Mouse (Mus musculus) limb, embryonic 10.5 days (tissue): ENCODE data around the gene Nop2. TPM values are rescaled to one million over a fixed set of nuclear protein-coding genes. Genes with fewer than 3 reads are reported as not detected.

Source experiments
- DNase-seq: peaks from one replicate; pipeline ENCODE4 v3.0.0-alpha.2; 2017; ENCODE audit warnings: low spot score
- H3K27ac ChIP-seq: fragments of 300-500 bp; sonication (generic); 2 replicates; pipeline ENCODE4 v1.5.1; 2016; ENCODE audit warnings: mild to moderate bottlenecking
- H3K27me3 ChIP-seq: fragments of 300-500 bp; sonication (generic); 2 replicates; pipeline ENCODE4 v1.6.1; 2016; ENCODE audit warnings: low read depth, mild to moderate bottlenecking; ENCODE audit not compliant: poor library complexity, severe bottlenecking
- H3K36me3 ChIP-seq: fragments of 300-500 bp; sonication (generic); 2 replicates; pipeline ENCODE4 v1.6.1; 2016; ENCODE audit warnings: mild to moderate bottlenecking, moderate library complexity
- H3K4me1 ChIP-seq: fragments of 300-500 bp; sonication (generic); 2 replicates; pipeline ENCODE4 v1.6.1; 2016
- H3K4me3 ChIP-seq: fragments of 300-500 bp; sonication (generic); 2 replicates; pipeline ENCODE4 v1.5.1; 2016; ENCODE audit warnings: mild to moderate bottlenecking, moderate library complexity
- H3K9me3 ChIP-seq: fragments of 300-500 bp; sonication (generic); replicated peaks from 2 replicates; pipeline ENCODE4 v1.6.1; 2016; ENCODE audit warnings: mild to moderate bottlenecking
- WGBS: fragments of 180-500 bp; shearing (Covaris S2); methylation state at CpG from one replicate; pipeline ENCODE4 v1.1.7; 2016; 5-methylcytosine and 5-hydroxymethylcytosine counted together
- microRNA-seq: library from miRNA; unstranded; fragments of <30 nt; microRNA quantifications from one replicate; pipeline ENCODE4, GENCODE M21; 2017
- polyA plus RNA-seq: library from polyadenylated mRNA; unstranded; fragments of >200 nt; fragmentation: Nextera tagmentation; extraction: Ambion mirVana; gene quantifications from 2 replicates; pipeline ENCODE4 v1.2.1, GENCODE M21; 2016

The Nop2 gene
- polyA plus RNA-seq, 1 experiment from 2014 or later: 94.6 TPM

DNA sequence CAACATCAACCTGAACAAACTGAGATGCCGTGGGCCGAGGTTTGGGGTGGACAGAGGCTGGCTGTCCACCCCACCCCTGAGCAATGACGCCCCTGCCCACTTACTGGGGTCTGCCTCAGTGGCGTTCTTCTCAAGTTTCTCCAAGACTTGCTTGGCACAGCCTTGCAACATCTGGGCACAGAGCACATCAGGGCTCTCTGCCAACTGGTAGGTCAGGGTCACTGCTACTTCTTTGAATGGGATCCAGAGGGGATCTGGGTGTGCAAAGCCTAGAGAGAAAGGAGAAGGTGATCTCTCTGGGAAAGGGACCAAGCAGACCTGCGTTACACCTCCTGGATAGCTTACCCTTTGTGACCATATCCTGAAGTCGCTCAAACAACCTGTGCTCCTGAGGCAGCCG lies 41.5 kb downstream of the Nop2 start:
- WGBS: 94% methylated on average over 7 of the region's 7 CpGs

DNA sequence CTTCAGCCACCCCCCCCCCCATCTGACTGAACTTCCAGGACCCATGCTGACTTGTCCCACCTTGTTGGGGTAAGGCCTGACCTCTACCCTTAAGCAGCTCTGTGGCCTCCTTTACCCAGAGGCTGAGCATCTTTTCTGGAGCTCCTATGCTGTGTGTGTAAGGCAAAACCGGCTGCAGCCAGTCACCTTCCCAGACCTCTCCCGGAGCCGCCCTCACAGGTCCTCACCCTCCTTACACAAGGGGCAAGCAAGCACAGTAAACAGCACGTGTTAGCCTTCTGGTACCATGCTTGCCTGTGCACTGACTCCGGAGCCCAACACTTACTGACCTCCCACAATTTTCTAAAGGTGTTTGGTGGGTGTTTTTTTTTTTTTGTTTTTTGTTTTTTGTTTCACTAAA lies 43.8 kb downstream of the Nop2 start:
- DNase-seq: no peak

More for the DNA sequence above, 41.5 kb downstream of the Nop2 start:
- Histone ChIP-seq H3K4me3 (no peak overlapping the region), H3K27me3 (no peaks in the 10 kb centered on the region), H3K4me1 (no peaks in the 10 kb centered on the region), H3K27ac (no peak overlapping the region), H3K36me3 (peaks cover 100% of the 10 kb centered on the region), H3K9me3 (no peaks in the 10 kb centered on the region)
- DNase-seq: no peak

DNA sequence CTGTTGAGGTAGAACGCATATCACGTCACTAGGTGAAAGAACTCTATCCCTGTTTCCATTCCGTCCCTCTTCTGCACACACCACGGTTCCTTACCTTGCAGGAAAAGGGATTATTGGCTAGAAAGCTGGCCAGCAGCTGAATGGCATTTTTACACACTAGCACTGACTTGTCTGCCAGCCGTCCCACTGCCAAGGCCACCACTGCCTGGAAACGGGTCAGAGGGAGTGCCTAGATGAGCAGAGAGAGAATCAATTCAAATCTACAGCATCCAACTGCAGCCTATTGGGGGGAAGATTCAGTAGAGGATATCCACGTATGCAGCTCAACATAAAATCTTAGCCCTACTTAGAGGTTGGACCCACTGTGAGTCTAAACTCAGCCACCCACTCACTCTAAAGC lies 47.9 kb downstream of the Nop2 start:
- H3K27ac ChIP-seq: no peak overlapping the region
- no peaks in the 10 kb centered on the region for H3K9me3 ChIP-seq
- H3K4me1 ChIP-seq: no peaks in the 10 kb centered on the region
- no peak overlapping the region for H3K4me3 ChIP-seq
- H3K36me3 ChIP-seq: peaks cover 99% of the 10 kb centered on the region
- H3K27me3 ChIP-seq: no peaks in the 10 kb centered on the region
- no peak for DNase-seq
- WGBS: 91% methylated on average over 7 of the region's 7 CpGs

More for the DNA sequence above, 43.8 kb downstream of the Nop2 start:
- 86% methylated on average over 5 of the region's 5 CpGs for WGBS
- Histone ChIP-seq H3K9me3 (no peaks in the 10 kb centered on the region), H3K36me3 (peaks cover 99% of the 10 kb centered on the region), H3K4me1 (no peaks in the 10 kb centered on the region), H3K27me3 (no peaks in the 10 kb centered on the region), H3K4me3 (no peak overlapping the region), H3K27ac (no peak overlapping the region)

DNA sequence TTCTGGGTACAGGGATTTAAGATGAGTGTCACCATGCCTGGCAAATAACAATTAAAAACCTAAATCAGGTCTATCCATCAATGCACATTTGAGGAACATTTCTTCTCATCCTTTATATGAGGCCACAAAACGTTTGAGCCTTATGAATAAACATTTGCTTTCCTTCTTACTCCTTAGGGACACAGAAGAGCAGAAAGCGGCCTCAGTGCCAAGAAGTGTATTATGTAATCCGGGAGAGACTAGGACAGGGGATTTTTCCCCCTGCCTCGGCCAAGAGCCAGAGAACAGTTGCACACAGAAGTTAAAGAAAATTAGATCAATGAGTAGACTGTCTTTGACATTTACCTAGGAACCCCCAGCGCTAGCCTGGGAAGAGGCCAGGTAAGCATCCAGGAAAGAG lies 50.4 kb downstream of the Nop2 start:
- WGBS: 94% methylated on average over 5 of the region's 5 CpGs
- Histone ChIP-seq H3K27ac (no peak overlapping the region), H3K9me3 (no peaks in the 10 kb centered on the region), H3K4me1 (no peaks in the 10 kb centered on the region), H3K36me3 (peaks cover 99% of the 10 kb centered on the region), H3K4me3 (no peak overlapping the region), H3K27me3 (no peaks in the 10 kb centered on the region)
- DNase-seq: no peak

DNA sequence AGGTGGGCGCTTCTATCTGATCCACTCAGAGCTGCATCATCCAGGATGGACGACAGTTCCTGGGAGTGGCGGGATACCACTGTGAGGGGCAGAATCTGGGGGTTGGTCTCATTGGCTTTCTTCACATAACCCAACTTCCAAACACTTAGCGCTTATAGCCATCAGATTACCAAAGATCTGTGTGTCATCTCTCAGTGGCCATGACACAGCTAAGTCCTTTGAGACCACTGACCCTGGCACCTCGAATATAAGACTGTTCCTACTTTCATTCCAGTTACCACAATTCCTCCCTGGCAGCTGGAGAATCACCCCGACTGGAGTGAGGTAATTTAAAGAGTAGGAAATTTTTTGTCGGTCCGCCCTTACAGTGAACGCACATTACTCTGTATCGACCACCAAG lies 54.5 kb downstream of the Nop2 start:
- DNase-seq: no peak
- Histone ChIP-seq H3K27ac (no peak overlapping the region), H3K36me3 (peaks cover 89% of the 10 kb centered on the region), H3K27me3 (no peaks in the 10 kb centered on the region), H3K4me3 (no peak overlapping the region), H3K9me3 (no peaks in the 10 kb centered on the region), H3K4me1 (peaks cover 9% of the 10 kb centered on the region)
- WGBS: 95% methylated on average over 10 of the region's 10 CpGs

DNA sequence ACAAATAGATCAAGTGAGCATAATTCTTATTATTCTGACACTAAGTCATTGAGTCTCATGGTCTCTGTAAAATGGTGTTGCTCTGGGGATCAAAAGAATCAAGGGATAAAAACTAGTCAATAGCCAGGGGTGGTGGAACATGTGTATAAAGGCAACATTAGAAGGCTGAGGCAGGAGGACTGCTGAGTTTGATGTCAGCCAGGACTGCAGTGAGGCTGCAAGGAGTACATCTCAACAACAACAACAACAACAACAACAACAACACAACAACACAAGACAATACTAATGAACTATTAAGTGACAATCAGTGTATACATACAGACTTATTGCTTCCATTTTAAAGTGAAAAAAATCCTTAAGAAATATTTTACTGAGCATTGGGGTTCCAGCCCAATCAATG lies 59.1 kb downstream of the Nop2 start:
- Histone ChIP-seq H3K4me3 (peak overlapping the region; percentile 82), H3K4me1 (peaks cover 21% of the 10 kb centered on the region), H3K27me3 (no peaks in the 10 kb centered on the region), H3K27ac (peak overlapping the region; percentile 99), H3K36me3 (peaks cover 69% of the 10 kb centered on the region), H3K9me3 (no peaks in the 10 kb centered on the region)
- DNase-seq: no peak

DNA sequence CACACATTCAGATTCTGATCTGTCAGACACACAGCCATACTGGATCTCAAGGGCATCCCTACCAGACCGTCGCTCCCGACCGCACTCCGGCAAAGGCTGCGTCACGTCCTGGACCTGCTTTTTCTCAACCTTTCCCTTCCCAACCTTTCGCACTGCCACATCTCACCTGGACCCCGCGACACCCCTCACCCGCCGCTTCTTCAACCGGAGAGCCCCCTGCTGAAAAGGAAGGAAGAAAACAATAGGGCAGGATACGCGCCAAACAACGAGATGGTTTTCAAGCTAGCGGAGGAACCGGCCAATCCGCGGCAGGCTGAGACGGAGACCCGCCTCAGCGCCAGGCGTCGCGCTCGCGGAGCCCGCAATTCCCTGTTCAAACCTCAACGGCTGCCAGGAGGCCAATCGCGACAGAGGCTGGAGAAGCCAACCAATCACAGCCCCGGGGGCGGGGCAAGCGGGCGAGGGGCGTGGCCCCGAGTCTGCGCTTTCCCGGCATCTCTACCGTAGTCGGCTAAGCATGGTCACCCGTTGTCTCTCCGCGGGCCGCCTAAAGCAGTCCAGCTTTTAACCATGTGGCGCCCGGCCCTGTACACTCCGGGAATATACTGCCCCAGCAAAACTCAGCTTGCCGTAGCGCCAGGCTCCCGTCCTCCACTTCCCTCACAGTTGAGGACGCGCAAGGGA lies 59.8 kb downstream of the Nop2 start, which contains the start of the genes Ncapd2 and Mrpl51:
Ncapd2 (minus strand) TSS at position 370 of the 684 bp plus-strand sequence.
Mrpl51 (plus strand) TSS at position 470 of the 684 bp plus-strand sequence.
- no peaks in the 10 kb centered on the region for H3K9me3 ChIP-seq
- DNase-seq: peak; percentile 99
- peaks cover 63% of the 10 kb centered on the region for H3K36me3 ChIP-seq
- H3K27ac ChIP-seq: peak within 1 kb of the TSS; percentile 99
- WGBS: under 1% methylated on average over 54 of the region's 54 CpGs
- peak within 1 kb of the TSS; percentile 82 for H3K4me3 ChIP-seq
- H3K27me3 ChIP-seq: no peaks in the 10 kb centered on the region
- peaks cover 21% of the 10 kb centered on the region for H3K4me1 ChIP-seq

DNA sequence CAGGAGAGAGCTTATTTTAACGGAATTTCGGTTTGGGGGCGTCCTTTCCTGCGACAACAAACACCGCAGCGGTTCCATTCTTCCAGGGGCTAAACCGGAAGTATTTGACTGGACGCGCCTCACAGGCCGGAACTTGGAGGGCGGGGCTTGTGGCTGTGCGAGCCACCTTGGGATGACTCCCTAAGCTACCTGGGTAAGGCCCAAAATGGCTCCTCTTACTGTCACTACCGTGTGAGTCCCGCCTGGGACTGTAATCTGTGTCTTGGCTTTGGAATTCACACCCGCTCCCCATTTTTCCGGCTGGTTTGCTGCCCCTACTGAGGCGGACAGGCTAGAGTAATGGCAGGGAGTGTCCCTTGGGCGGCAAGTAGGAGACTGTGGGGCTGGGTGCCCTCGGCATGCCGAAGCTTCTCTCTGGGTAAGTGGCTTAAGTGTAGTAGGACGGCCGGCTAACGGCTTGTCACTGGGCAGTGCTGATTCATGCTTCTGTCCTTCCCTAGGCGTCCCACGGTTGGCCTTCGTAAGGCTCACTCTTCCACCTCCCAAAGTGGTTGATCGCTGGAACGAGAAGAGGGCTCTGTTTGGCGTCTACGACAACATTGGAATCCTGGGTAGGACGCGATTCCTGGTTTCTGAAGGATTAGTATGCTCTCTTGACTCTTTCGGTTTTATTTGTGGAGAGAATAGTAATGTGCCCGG lies 60.5 kb downstream of the Nop2 start:
- peak; percentile 93 for DNase-seq
- Histone ChIP-seq H3K27ac (peak overlapping the region; percentile 99), H3K9me3 (no peaks in the 10 kb centered on the region), H3K4me3 (peak overlapping the region; percentile 82), H3K36me3 (peaks cover 56% of the 10 kb centered on the region), H3K4me1 (peaks cover 21% of the 10 kb centered on the region), H3K27me3 (no peaks in the 10 kb centered on the region)
- WGBS: under 1% methylated on average over 34 of the region's 34 CpGs

DNA sequence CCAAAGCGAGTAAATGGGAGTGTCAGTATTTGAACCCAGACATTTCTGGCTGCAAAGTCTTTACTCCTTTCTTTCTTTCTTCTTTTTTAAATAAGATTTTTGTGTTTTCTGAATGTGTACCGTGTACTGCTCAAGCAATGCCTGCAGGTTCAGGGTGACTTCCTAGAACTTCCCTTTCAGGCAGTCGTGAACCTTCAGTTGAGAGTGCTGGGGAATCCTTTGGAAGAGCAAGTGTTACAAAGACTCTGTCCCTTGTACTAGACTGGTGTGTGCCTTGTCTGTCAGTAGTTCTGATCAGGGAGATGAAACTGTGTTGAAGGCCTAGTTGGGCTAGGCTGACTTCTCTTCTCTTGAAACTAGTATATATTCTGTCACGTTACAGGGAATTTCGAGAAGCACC lies 61.1 kb downstream of the Nop2 start:
- H3K4me3 ChIP-seq: peak overlapping the region; percentile 82
- 45% methylated on average over 5 of the region's 5 CpGs for WGBS
- H3K9me3 ChIP-seq: no peaks in the 10 kb centered on the region
- DNase-seq: no peak
- peaks cover 49% of the 10 kb centered on the region for H3K36me3 ChIP-seq
- H3K27me3 ChIP-seq: no peaks in the 10 kb centered on the region
- H3K27ac ChIP-seq: peak overlapping the region; percentile 99
- H3K4me1 ChIP-seq: peaks cover 21% of the 10 kb centered on the region

DNA sequence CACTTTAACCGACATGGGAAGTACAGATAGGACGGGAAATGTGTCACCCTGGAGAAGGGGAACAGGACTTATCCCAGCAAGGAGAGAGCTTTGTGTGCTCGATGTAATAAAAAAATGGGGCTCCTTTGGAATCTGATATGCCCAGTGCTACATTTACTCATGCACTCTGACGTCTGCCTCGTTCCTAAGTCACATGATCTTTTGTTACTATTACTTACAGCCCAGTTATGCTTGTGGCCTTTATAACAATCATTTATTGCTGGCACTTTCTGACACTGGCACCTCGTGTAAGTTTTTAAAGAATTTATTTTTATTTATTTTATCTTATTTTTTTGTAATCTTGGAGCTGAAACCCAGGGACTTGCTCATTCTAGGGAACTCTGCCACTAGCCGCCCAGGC lies 61.7 kb downstream of the Nop2 start:
- H3K27me3 ChIP-seq: no peaks in the 10 kb centered on the region
- H3K4me3 ChIP-seq: 0 out of 2 replicates have a peak overlapping the region, but pooled peaks have one; percentile 6
- H3K9me3 ChIP-seq: no peaks in the 10 kb centered on the region
- no peak for DNase-seq
- H3K36me3 ChIP-seq: peaks cover 46% of the 10 kb centered on the region
- H3K4me1 ChIP-seq: peaks cover 21% of the 10 kb centered on the region
- no peak overlapping the region for H3K27ac ChIP-seq
- WGBS: 79% methylated on average over 7 of the region's 7 CpGs

Small RNA genes within 50 kb of the gene (microRNA-seq; reads per million reads assigned to microRNA genes)
- not detected for gene Mir7045

Other genes starting within 250 kb of the Nop2 start
- gene Cd4, start 243.7 kb upstream of the Nop2 start, polyA plus RNA-seq: not detected in 2 replicates
- gene Lag3, start 220.2 kb upstream of the Nop2 start, polyA plus RNA-seq: 0.88 and 1.6 TPM in 2 replicates
- gene Ptms, start 211.8 kb upstream of the Nop2 start, polyA plus RNA-seq: 144 and 208 TPM in 2 replicates
- 428 and 433 TPM in 2 replicates for gene Mlf2, start 200.5 kb upstream of the Nop2 start, polyA plus RNA-seq
- gene Cops7a, start 166.4 kb upstream of the Nop2 start, polyA plus RNA-seq: 141 and 150 TPM in 2 replicates
- gene Pianp, start 135.2 kb upstream of the Nop2 start, polyA plus RNA-seq: 0.40 and 1.4 TPM in 2 replicates
- gene Zfp384, start 122.8 kb upstream of the Nop2 start, polyA plus RNA-seq: 12.8 and 15.2 TPM in 2 replicates
- 121 and 145 TPM in 2 replicates for gene Ing4, start 92.1 kb upstream of the Nop2 start, polyA plus RNA-seq
- gene Acrbp, start 82.2 kb upstream of the Nop2 start, polyA plus RNA-seq: 10.1 and 13.0 TPM in 2 replicates
- gene Lpar5, start 64.0 kb upstream of the Nop2 start, polyA plus RNA-seq: 0.14 and 0.18 TPM in 2 replicates
- 104 and 109 TPM in 2 replicates for gene Chd4, start 35.9 kb upstream of the Nop2 start, polyA plus RNA-seq
- gene Iffo1, start 13.3 kb downstream of the Nop2 start, polyA plus RNA-seq: 10.9 and 15.5 TPM in 2 replicates
- gene Gapdh, start 34.6 kb downstream of the Nop2 start, polyA plus RNA-seq: 2,585 and 3,112 TPM in 2 replicates
- gene Ncapd2, start 59.8 kb downstream of the Nop2 start, polyA plus RNA-seq: 285 and 288 TPM in 2 replicates
- gene Mrpl51, start 59.9 kb downstream of the Nop2 start, polyA plus RNA-seq: 213 and 231 TPM in 2 replicates
- gene Vamp1, start 83.6 kb downstream of the Nop2 start, polyA plus RNA-seq: 3.2 and 3.9 TPM in 2 replicates
- 1.0 and 1.8 TPM in 2 replicates for gene Tapbpl, start 100.0 kb downstream of the Nop2 start, polyA plus RNA-seq
- gene Cd27, start 105.1 kb downstream of the Nop2 start, polyA plus RNA-seq: 0.84 and 1.6 TPM in 2 replicates
- gene Tuba3a, start 154.1 kb downstream of the Nop2 start, polyA plus RNA-seq: 0.10 and 0.21 TPM in 2 replicates
- 34.3 and 41.5 TPM in 2 replicates for gene Ltbr, start 182.0 kb downstream of the Nop2 start, polyA plus RNA-seq
- gene Scnn1a, start 188.8 kb downstream of the Nop2 start, polyA plus RNA-seq: 1.0 and 1.6 TPM in 2 replicates
- 41.8 and 43.6 TPM in 2 replicates for gene Tnfrsf1a, start 217.5 kb downstream of the Nop2 start, polyA plus RNA-seq
- gene Plekhg6, start 248.9 kb downstream of the Nop2 start, polyA plus RNA-seq: 0.26 and 0.33 TPM in 2 replicates